Mouse (Mus musculus) spleen, adult 2 months (tissue): Measurements from ENCODE around the gene Llph.

Source experiments
- CTCF ChIP-seq: fragments of 200-500 bp; IDR thresholded peaks from 2 replicates; pipeline ENCODE4 v1.5.1; 2011; ENCODE audit warnings: mild to moderate bottlenecking, inconsistent platforms; ENCODE audit not compliant: insufficient read depth, insufficient read length, insufficient replicate concordance; ENCODE audit errors: extremely low read depth
- POLR2A ChIP-seq: fragments of 200-500 bp; IDR thresholded peaks from 2 replicates; pipeline ENCODE4 v1.6.1; 2011; ENCODE audit warnings: low read depth, low read length, inconsistent platforms

GRCm38 (mm10) chr10:120226871-120227661, at the start of gene Llph:
- TF ChIP-seq CTCF (no peak), POLR2A (peak; percentile 77; the same call in 1 of the 2 replicates)
